Mouse (Mus musculus) olfactory bulb, adult 2 months (tissue): Measurements from ENCODE around the gene Cyp2d40.

Experiments
- CTCF ChIP-seq: fragments of 200-500 bp; IDR thresholded peaks from 2 replicates; pipeline ENCODE4 v1.5.1; 2012; ENCODE audit warnings: low read depth, mild to moderate bottlenecking, low read length, moderate library complexity; ENCODE audit not compliant: insufficient read depth
- POLR2A ChIP-seq: fragments of 200-500 bp; IDR thresholded peaks from 2 replicates; pipeline ENCODE4 v1.6.1; 2012; ENCODE audit warnings: mild to moderate bottlenecking, low read depth, low read length, moderate library complexity; ENCODE audit not compliant: insufficient read depth

- no peak for TF ChIP-seq CTCF
- no peak for TF ChIP-seq POLR2A
Observed at GRCm38 (mm10) chr15:82793454-82793853, 29.5 kb upstream of the Cyp2d40 start.
